Mouse (Mus musculus) bone marrow, adult 2 months (tissue): ENCODE measurements around the gene Rplp2.

ENCODE experiments used
- CTCF ChIP-seq: fragments of 200-500 bp; IDR thresholded peaks from 2 replicates; pipeline ENCODE4 v1.5.1; 2011; ENCODE audit warnings: low read length, control low read depth; ENCODE audit not compliant: control insufficient read depth, insufficient read depth
- POLR2A ChIP-seq: fragments of 200-500 bp; IDR thresholded peaks from 2 replicates; pipeline ENCODE4 v1.6.1; 2011; ENCODE audit warnings: low read depth, mild to moderate bottlenecking, control low read depth, low read length, borderline replicate concordance; ENCODE audit not compliant: control insufficient read depth

GRCm38 (mm10) chr7:141428701-141429100, 18.5 kb upstream of the Rplp2 start:
- TF ChIP-seq POLR2A: no peak
- no peak for TF ChIP-seq CTCF
